Mouse (Mus musculus) telencephalon, adult 2 months (tissue): ENCODE results near the gene Ier3.

ENCODE experiments used
- DNase-seq: peaks from one replicate; pipeline ENCODE4 v3.0.0-alpha.2; 2011; ENCODE audit warnings: low read depth, low spot score

Ier3 gene

DNA sequence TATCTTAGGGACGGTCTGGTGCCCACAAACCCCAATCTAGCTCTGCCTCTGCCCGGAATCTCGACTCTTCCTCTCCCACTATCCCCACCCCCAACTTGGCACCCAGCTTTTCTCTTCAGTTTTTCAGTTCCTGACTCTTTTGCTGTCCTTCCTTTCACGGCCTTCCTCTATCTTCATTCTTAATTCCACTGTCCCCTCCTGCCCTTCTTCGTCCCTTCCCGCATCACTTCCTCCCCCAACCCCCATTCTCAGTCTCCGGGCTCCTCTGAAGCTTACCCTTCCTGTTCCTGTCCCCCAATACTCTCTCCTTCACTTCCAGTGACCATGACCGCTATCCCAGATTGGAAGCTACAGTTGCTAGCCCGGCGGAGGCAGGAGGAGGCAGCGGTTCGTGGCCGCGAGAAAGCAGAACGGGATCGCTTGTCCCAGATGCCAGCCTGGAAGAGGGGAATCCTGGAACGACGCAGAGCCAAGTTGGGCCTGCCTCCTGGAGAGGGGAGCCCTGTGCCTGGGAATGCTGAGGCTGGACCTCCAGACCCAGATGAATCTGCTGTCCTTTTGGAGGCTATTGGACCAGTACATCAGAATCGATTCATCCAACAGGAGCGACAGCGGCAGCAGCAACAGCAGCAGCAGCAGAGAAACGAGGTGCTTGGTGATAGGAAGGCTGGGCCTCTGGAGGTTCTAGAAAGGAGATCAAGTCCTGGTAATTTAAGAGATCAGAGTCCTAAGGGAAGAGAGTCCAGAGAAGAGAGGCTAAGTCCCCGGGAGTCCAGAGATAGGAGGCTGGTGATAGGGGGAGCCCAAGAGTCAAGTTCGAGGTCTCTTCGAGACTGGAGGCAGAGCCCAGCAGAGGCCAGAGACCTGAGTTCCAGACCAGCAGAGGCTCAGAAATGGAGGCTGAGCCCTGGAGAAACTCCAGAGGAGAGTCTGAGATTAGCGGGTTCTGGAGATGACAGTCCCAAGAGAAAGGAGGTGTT, 45.7 kb downstream of the Ier3 start:
- DNase-seq: no peak

DNA sequence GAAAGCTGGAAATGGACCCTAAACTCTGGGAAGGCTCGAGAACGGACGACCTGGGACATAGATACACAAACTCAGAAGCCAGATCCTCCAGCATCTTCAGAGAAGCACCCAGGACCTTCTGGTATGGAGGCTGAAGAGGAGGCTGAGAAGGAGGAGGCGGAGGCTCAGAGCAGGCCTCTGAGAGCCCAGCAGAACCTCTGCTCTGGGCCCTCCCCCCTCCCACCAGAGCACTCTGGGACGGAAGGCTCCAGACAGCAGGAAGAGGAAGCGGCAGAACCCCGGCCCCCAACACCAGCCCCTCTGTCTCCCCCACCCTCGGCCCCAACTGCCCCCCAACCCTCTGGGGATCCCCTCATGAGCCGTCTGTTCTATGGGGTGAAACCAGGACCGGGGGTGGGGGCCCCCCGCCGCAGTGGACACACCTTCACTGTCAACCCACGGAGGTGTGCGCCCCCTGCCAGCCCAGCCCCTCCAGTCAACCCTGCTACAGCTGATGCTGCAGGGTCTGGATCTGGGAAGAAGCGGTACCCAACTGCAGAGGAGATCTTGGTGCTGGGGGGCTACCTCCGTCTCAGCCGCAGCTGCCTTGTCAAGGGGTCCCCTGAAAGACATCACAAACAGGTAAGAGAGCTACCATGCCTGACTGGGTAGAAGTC, 46.8 kb downstream of the Ier3 start:
- no peak for DNase-seq

DNA sequence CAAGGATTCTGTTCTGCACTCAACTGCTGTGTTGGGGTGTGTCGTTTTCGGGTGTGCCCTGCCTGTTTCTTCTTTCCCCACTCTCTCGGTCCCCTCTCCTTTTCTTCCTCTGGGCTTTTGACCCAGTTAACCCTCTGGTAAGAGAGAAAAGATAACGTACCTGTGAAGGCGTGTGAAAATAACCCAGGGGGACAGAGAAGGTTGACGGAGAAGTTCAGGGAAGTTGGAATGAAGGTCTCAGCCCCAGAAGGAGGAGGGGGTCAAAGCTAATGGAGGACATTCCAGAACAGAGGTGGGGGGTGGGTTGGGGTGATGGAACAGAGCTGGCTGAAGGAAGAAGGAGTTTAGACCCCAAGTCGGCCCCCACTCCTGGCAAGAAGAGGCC, 47.5 kb downstream of the Ier3 start:
- no peak for DNase-seq

DNA sequence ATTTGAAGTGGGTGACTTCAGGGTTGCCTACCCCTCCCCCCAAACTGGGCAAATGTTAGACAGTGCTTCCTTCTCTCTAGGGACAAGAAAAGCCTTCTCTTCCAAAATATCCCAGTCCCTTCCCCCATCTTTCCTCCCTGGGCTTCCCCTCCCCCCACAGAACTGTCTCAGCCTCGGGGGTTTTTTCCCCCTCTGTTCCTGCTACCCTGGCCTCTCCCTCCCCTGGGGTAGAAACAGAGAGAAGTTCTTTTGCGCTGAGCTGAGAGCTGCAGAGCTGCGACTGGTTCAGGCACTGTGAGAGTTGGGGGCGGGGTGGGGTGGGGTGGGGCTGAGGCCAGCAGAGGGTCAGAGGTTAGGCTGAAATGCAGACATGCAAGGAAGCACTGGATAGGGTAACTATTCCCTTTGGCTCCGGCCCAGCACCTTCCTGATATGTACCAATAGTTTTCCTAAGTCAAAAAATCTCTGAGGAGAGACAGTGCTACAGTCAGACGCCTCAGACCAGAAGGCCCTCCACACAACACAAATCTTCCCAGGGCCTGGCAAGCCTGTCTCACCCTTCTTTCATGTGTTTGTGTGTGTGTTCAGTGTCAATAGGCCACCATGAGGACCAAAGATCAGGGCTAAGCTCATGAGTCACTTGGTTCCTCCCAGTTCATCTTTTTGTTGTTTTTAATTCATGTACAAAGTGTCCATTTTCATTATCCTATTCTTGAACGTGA, 48.0 kb downstream of the Ier3 start:
- DNase-seq: no peak

DNA sequence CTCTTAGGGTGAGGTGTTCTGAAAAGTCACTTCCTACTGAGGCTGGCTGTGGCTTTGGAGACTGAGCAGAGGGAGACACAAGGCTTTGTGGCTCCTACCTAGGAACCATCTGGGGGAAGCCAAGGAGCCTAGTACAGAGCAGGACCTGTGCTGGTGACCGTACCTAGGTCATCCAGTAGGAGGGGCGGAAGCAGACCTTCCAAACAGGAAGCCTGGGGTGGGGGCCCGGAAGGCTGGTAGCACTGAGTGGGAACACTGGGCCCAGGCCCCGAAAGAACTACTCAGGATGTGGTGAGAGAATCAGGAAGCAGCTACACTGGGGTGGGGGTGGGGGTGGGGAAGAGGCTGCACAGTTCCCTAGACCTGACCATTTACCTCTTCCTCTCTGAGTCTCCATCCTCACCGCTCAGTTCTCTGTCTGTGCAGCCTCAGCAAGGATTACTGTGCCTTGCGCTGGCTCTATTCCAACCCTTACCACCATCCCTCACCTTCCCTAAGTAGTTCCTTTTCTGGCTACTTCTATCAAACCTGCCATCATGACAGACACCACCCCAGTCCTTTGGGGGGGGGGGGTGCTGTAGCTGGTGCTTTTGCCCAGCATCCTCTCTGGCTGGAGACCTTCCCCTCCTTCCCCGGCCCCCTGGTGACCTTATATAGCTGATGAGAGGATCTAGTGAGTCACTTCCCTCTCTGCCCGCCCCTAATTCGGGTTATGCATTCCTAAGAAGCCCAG, 48.8 kb downstream of the Ier3 start:
- DNase-seq: no peak

DNA sequence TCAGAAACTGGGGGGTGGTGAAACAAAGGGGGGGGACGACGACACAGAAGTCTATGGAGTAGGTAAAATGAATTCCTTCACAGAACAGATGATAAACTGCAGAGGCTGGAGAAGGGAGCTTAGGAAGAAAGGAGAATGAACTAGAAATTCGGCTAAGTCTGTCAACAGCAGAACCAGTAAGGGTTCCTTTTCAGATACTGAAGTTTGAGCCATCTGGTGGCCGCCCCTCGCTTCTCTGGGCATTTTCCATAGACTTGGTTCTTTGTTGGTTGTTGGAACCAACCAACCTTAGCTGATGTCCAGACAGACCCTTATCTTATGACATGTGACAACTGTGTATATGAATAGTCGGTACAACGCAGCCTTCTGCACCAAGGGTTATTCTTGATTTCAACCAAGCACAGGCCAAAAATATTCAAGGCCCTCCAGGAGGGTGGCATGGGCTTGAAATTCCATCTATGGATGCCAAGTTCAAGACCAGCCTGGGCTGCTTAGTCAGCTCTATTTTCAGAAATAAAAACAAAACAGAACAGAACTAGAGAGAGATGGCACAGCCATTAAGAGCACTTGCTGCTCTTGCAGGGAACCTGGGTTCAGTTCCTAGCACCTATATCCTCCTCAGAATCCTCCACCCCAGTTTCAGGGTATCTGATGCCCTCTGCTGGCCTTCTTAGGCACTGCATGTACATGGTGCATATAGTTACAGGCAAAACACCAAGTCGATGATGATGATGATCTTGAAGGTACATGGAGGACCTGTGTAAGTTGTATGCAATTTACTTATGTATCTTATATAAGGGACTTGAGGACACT, 49.6 kb downstream of the Ier3 start:
- no peak for DNase-seq
